Mouse (Mus musculus): Measurements from ENCODE around the gene Gprasp1. TPM values are rescaled to one million over a fixed set of nuclear protein-coding genes. Genes with fewer than 3 reads are reported as not detected.
"Not testable (repeated sequence)": the region's sequence is repeated elsewhere in the genome, so short reads cannot be mapped to it uniquely, and the experiment has no call there.

Gprasp1 gene
- polyA plus RNA-seq, 1 experiment from 2014 or later: 94.4 TPM

DNA sequence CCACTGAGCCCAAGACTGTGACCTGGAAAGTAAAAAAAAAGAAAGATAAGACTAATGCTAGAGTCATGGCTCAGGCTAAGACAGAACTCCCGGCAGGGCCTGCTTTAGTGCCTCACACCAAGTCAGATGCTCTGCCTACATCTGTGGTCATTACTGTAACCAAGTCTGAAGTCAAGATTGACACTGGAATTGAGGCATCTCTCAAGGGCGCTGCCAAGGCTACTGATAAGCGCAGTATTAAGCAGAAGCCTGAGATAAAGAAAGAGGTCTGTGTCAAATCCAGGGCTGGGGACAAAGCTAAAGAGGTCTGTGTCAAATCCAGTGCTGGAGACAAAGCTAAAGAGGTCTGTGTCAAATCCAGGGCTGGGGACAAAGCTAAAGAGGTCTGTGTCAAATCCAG, 2.8 kb downstream of the Gprasp1 start:
- 94% methylated on average over 3 of the region's 3 CpGs for WGBS
- ATAC-seq; H3K9ac ChIP-seq (ENCODE audit: low read length); H3K4me3 ChIP-seq (ENCODE audit: low read depth, low read length); H3K4me1 ChIP-seq (ENCODE audit: control insufficient read depth, insufficient read depth, low read length); H3K4me2 ChIP-seq (ENCODE audit: low read length); H3K27me3 ChIP-seq (replicated peaks; ENCODE audit: control insufficient read depth, insufficient read depth, low read length); H3K27ac ChIP-seq (ENCODE audit: low read depth, low read length); H3K9me3 ChIP-seq (replicated peaks; ENCODE audit: control insufficient read depth, low read length); DNase-seq (ENCODE audit: low spot score): not testable (repeated sequence)
- H3K36me3 ChIP-seq (ENCODE audit: control insufficient read depth, insufficient read depth, low read length): peaks cover 15% of the 10 kb centered on the region; the same call in 1 of the 2 replicates

- no peaks in the 10 kb centered on the region for H3K27me3 ChIP-seq (replicated peaks; ENCODE audit: control insufficient read depth, insufficient read depth, low read length)
- H3K36me3 ChIP-seq (ENCODE audit: control insufficient read depth, insufficient read depth, low read length): peaks cover 17% of the 10 kb centered on the region; the same call in 1 of the 2 replicates
- no peak overlapping the region for H3K27ac ChIP-seq (ENCODE audit: low read depth, low read length)
- no peak overlapping the region for H3K4me2 ChIP-seq (ENCODE audit: low read length)
- 6% methylated on average over 2 of the region's 2 CpGs for WGBS
- no peaks in the 10 kb centered on the region for H3K9me3 ChIP-seq (replicated peaks; ENCODE audit: control insufficient read depth, low read length)
- no peak overlapping the region for H3K4me3 ChIP-seq (ENCODE audit: low read depth, low read length)
- peak; percentile 75 for DNase-seq (ENCODE audit: low spot score)
- no peaks in the 10 kb centered on the region for H3K4me1 ChIP-seq (ENCODE audit: control insufficient read depth, insufficient read depth, low read length)
- no peak overlapping the region for H3K9ac ChIP-seq (ENCODE audit: low read length)
- ATAC-seq: peak; percentile 55; the same call in 1 of the 2 replicates
Measured at GRCm38 (mm10) chrX:135752832-135753231, 10.3 kb downstream of the Gprasp1 start.

- Histone ChIP-seq H3K27ac (ENCODE audit: low read depth, low read length) (no peak overlapping the region), H3K9ac (ENCODE audit: low read length) (no peak overlapping the region), H3K9me3 (replicated peaks; ENCODE audit: control insufficient read depth, low read length) (no peaks in the 10 kb centered on the region), H3K27me3 (replicated peaks; ENCODE audit: control insufficient read depth, insufficient read depth, low read length) (no peaks in the 10 kb centered on the region), H3K36me3 (ENCODE audit: control insufficient read depth, insufficient read depth, low read length) (0 out of 2 replicates have a peak, but pooled peaks cover 14% of the 10 kb centered on the region), H3K4me2 (ENCODE audit: low read length) (no peak overlapping the region), H3K4me3 (ENCODE audit: low read depth, low read length) (no peak overlapping the region), H3K4me1 (ENCODE audit: control insufficient read depth, insufficient read depth, low read length) (no peaks in the 10 kb centered on the region)
- DNase-seq (ENCODE audit: low spot score) (peak; percentile 56), ATAC-seq (no peak)
Measured at GRCm38 (mm10) chrX:135761707-135762106, 19.2 kb downstream of the Gprasp1 start.

GRCm38 (mm10) chrX:135768043-135768548, 25.6 kb downstream of the Gprasp1 start:
- Histone ChIP-seq H3K27ac (ENCODE audit: low read depth, low read length) (no peak overlapping the region), H3K4me1 (ENCODE audit: control insufficient read depth, insufficient read depth, low read length) (no peaks in the 10 kb centered on the region), H3K4me2 (ENCODE audit: low read length) (no peak overlapping the region), H3K27me3 (replicated peaks; ENCODE audit: control insufficient read depth, insufficient read depth, low read length) (no peaks in the 10 kb centered on the region), H3K9me3 (replicated peaks; ENCODE audit: control insufficient read depth, low read length) (no peaks in the 10 kb centered on the region), H3K9ac (ENCODE audit: low read length) (no peak overlapping the region), H3K4me3 (ENCODE audit: low read depth, low read length) (no peak overlapping the region), H3K36me3 (ENCODE audit: control insufficient read depth, insufficient read depth, low read length) (0 out of 2 replicates have a peak, but pooled peaks cover 5% of the 10 kb centered on the region)
- DNase-seq (ENCODE audit: low spot score): no peak
- WGBS: 76% methylated on average over 3 of the region's 3 CpGs
- no peak for ATAC-seq

DNA sequence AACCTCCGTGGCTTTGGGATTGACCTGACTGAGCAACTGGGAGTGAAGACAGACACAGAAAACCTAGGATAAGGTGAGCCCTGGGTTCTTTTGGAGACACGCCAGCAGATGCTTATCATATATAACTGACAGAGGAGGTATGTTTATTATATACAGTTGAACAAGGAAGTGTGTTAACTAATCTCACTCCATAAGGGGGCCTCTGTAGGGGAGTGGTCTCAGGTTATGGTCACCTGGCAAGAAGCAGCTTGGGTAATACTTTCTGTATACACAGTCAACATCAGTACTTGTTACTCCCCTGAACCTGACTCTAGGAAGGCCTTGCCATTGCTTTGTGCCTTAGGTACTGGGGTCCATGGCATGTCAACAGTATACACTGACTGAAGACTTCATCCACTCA, 26.0 kb downstream of the Gprasp1 start:
- Histone ChIP-seq H3K9ac (ENCODE audit: low read length) (no peak overlapping the region), H3K4me2 (ENCODE audit: low read length) (no peak overlapping the region), H3K27me3 (replicated peaks; ENCODE audit: control insufficient read depth, insufficient read depth, low read length) (no peaks in the 10 kb centered on the region), H3K27ac (ENCODE audit: low read depth, low read length) (no peak overlapping the region), H3K9me3 (replicated peaks; ENCODE audit: control insufficient read depth, low read length) (no peaks in the 10 kb centered on the region), H3K4me1 (ENCODE audit: control insufficient read depth, insufficient read depth, low read length) (no peaks in the 10 kb centered on the region), H3K36me3 (ENCODE audit: control insufficient read depth, insufficient read depth, low read length) (0 out of 2 replicates have a peak, but pooled peaks cover under 1% of the 10 kb centered on the region), H3K4me3 (ENCODE audit: low read depth, low read length) (no peak overlapping the region)
- 87% methylated on average over 2 of the region's 2 CpGs for WGBS
- ATAC-seq (no peak), DNase-seq (ENCODE audit: low spot score) (no peak)

- Histone ChIP-seq H3K27ac (ENCODE audit: low read depth, low read length) (no peak overlapping the region), H3K9ac (ENCODE audit: low read length) (no peak overlapping the region), H3K27me3 (replicated peaks; ENCODE audit: control insufficient read depth, insufficient read depth, low read length) (no peaks in the 10 kb centered on the region), H3K4me2 (ENCODE audit: low read length) (no peak overlapping the region), H3K9me3 (replicated peaks; ENCODE audit: control insufficient read depth, low read length) (no peaks in the 10 kb centered on the region), H3K36me3 (ENCODE audit: control insufficient read depth, insufficient read depth, low read length) (no peaks in the 10 kb centered on the region), H3K4me1 (ENCODE audit: control insufficient read depth, insufficient read depth, low read length) (no peaks in the 10 kb centered on the region), H3K4me3 (ENCODE audit: low read depth, low read length) (no peak overlapping the region)
- no peak for DNase-seq (ENCODE audit: low spot score)
- ATAC-seq: no peak
Measured at GRCm38 (mm10) chrX:135791536-135791935, 49.0 kb downstream of the Gprasp1 start.

GRCm38 (mm10) chrX:135792326-135792725, 49.8 kb downstream of the Gprasp1 start:
- DNase-seq (ENCODE audit: low spot score) (peak; percentile 28), ATAC-seq (no peak)
- WGBS: 65% methylated on average over 6 of the region's 6 CpGs

DNA sequence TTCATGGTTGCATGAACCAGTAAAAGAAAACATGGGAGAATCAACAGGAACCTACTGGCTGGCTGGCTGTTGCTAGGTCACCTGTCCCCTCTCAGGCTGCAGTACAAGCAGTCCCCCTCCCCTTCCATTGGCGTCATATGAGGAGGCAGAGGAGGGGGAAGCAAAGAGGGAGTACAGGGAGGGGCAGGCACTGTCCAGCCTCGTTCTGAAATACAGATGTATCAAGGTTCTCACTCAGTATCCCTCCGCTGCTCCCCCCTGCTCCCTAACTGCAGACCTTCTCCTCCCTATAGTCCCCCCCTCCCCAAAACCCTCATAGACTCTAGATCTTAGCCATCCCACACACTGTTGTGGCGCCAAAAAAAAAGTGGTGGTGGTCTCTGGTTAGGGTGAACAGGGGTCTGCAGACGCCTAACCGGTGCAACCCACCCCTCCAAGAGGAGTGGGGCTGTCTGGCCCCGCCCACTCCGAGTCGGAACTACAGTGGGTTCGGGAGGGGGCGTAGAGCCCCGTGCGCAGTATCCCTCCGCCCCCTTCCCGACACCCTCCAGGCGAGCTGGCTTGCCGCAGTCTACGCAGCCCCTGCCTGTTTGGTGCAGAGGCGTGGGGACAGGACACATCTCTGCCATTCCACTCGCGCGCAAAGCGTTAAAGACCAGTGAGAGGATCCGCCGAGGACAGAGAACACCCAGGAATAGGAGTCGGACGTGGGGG, 53.2 kb downstream of the Gprasp1 start:
- WGBS: 28% methylated on average over 22 of the region's 27 CpGs
- Histone ChIP-seq H3K4me2 (ENCODE audit: low read length) (peak overlapping the region; percentile 54), H3K9ac (ENCODE audit: low read length) (peak overlapping the region; percentile 71), H3K4me3 (ENCODE audit: low read depth, low read length) (peak overlapping the region; percentile 53), H3K36me3 (ENCODE audit: control insufficient read depth, insufficient read depth, low read length) (peaks cover 18% of the 10 kb centered on the region), H3K27ac (ENCODE audit: low read depth, low read length) (peak overlapping the region; percentile 39; the same call in 1 of the 2 replicates)
- not testable (repeated sequence) for H3K4me1 ChIP-seq (ENCODE audit: control insufficient read depth, insufficient read depth, low read length); H3K27me3 ChIP-seq (replicated peaks; ENCODE audit: control insufficient read depth, insufficient read depth, low read length); H3K9me3 ChIP-seq (replicated peaks; ENCODE audit: control insufficient read depth, low read length)
- DNase-seq (ENCODE audit: low spot score): peak; percentile 81
- peak; percentile 95 for ATAC-seq

More at GRCm38 (mm10) chrX:135792326-135792725, 49.8 kb downstream of the Gprasp1 start:
- Histone ChIP-seq H3K36me3 (ENCODE audit: control insufficient read depth, insufficient read depth, low read length) (no peaks in the 10 kb centered on the region), H3K9me3 (replicated peaks; ENCODE audit: control insufficient read depth, low read length) (no peaks in the 10 kb centered on the region), H3K4me1 (ENCODE audit: control insufficient read depth, insufficient read depth, low read length) (no peaks in the 10 kb centered on the region), H3K27me3 (replicated peaks; ENCODE audit: control insufficient read depth, insufficient read depth, low read length) (no peaks in the 10 kb centered on the region), H3K27ac (ENCODE audit: low read depth, low read length) (no peak overlapping the region; the same call in 1 of the 2 replicates), H3K4me3 (ENCODE audit: low read depth, low read length) (no peak overlapping the region), H3K4me2 (ENCODE audit: low read length) (no peak overlapping the region), H3K9ac (ENCODE audit: low read length) (no peak overlapping the region)
